Mouse (Mus musculus) ovary, postnatal 10 days (tissue): ENCODE results near the gene 1700020N15Rik.
"Not testable (repeated sequence)": the region's sequence is repeated elsewhere in the genome, so short reads cannot be mapped to it uniquely, and the experiment has no call there.

ENCODE experiments used
- DNase-seq: peaks from one replicate; pipeline ENCODE4 v3.0.0; 2022; ENCODE audit warnings: low spot score

1700020N15Rik gene

GRCm38 (mm10) chrX:69945000-69945399 lies at the start of gene 1700020N15Rik:
1700020N15Rik (plus strand) TSS chrX:69945300.
- not testable (repeated sequence) for DNase-seq

GRCm38 (mm10) chrX:69976790-69977579 lies 31.9 kb downstream of the 1700020N15Rik start:
- DNase-seq = no peak
